In the genomic region with DNA sequence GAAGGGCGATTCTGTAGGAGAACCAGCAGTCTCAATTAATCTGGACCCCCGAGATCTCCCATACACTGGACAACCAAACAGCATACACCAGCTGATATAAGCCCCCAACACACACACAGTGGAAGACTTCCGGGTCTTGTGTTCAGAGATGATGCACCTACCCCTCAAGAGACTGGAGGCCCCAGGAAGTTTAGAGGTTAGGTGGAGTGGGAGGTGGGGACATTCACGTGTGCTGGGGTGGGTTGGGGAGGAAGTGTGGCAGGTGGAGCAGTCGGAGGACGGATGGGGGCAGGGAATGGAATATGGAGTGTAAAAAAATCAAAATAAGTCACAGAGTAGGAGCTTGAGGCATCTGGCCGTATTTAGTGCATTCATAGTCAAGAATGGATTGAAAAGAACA, we compare ENCODE assay signal across 24 mouse cellular contexts. TPM values are rescaled to one million over a fixed set of nuclear protein-coding genes. Genes with fewer than 3 reads are reported as not detected.
A peak's percentile ranks its signal among the peaks of the same experiment; 100 is the strongest.
DNase-seq lines count a peak whose midpoint lies in the region; ATAC-seq and TF ChIP-seq lines count a peak whose summit lies in the region.
"Had no signal": no experiment of that assay in that cellular context is flagged by ENCODE, and none has a peak within 500 bp of the region (broad histone marks: within the 10 kb centered on the region; RNA-seq: fewer than 3 reads in every experiment).

No protein-coding gene starts in this region.

- H3K4me1 ChIP-seq in intestine, postnatal 0 days (replicated peaks; ENCODE audit: control insufficient read depth, insufficient read depth, low read length) = no peaks in the 10 kb centered on the region
- H3K4me1 ChIP-seq: embryonic facial prominence, embryonic 15.5 days; hindbrain, embryonic 12.5 days had no signal

- no peak overlapping the region for H3K4me3 ChIP-seq in intestine, postnatal 0 days (ENCODE audit: low read depth, low read length)
- H3K4me3 ChIP-seq: embryonic facial prominence, embryonic 15.5 days; erythroblast, embryonic 14.5 days; forebrain, embryonic 10.5 days; gastrocnemius, adult 2 months; heart, embryonic 13.5 days; hindbrain, embryonic 12.5 days had no signal

- no peak overlapping the region for H3K4me2 ChIP-seq in intestine, postnatal 0 days (replicated peaks; ENCODE audit: low read depth)
- H3K4me2 ChIP-seq: embryonic facial prominence, embryonic 15.5 days; heart, embryonic 13.5 days; hindbrain, embryonic 12.5 days had no signal

- DNase-seq in thymus, postnatal 10 days (ENCODE audit: low spot score in 2 of 2) = peak; percentile 34 to 35
- DNase-seq in thymus, postnatal 4 days = peak; percentile 54
- no peak for DNase-seq in retina, postnatal 1 day
- DNase-seq in adrenal gland, adult 2 months = no peak
- DNase-seq: adrenal gland, adult 8-10 months; cerebellum, adult 11 months; cerebellum, adult 8-10 months; cerebellum, postnatal 14 days; embryo, embryonic 11 days; gastrocnemius, adult 2 months; gastrocnemius, postnatal 25 days; heart, postnatal 36 days had no signal

- H3K36me3 ChIP-seq in intestine, postnatal 0 days (ENCODE audit: control insufficient read depth, insufficient read depth) = no peaks in the 10 kb centered on the region
- H3K36me3 ChIP-seq: embryonic facial prominence, embryonic 15.5 days; forebrain, embryonic 10.5 days; heart, embryonic 13.5 days; hindbrain, embryonic 12.5 days had no signal

- no peak for TF ChIP-seq CTCF in intestine, postnatal 0 days (IDR thresholded peaks at IDR 0.05; ENCODE audit: low read depth)

- no peaks in the 10 kb centered on the region for H3K27me3 ChIP-seq in intestine, postnatal 0 days (replicated peaks; ENCODE audit: control insufficient read depth, insufficient read depth, low read length)
- H3K27me3 ChIP-seq: CH12.LX; embryonic facial prominence, embryonic 15.5 days; heart, embryonic 13.5 days; hindbrain, embryonic 12.5 days; Patski had no signal

- H3K27ac ChIP-seq in intestine, postnatal 0 days (ENCODE audit: low read depth, low read length) = no peak overlapping the region
- H3K27ac ChIP-seq: embryonic facial prominence, embryonic 15.5 days; forebrain, embryonic 10.5 days; gastrocnemius, adult 2 months; heart, embryonic 13.5 days; hindbrain, embryonic 12.5 days had no signal

- no peaks in the 10 kb centered on the region for H3K9me3 ChIP-seq in intestine, postnatal 0 days (ENCODE audit: control insufficient read depth)
- H3K9me3 ChIP-seq: embryonic facial prominence, embryonic 15.5 days; forebrain, embryonic 10.5 days; heart, embryonic 13.5 days had no signal

- peak; percentile 81 for ATAC-seq in CD4-positive, CD25-positive, alpha-beta regulatory T cell, adult 4 months
- peak; percentile 56 for ATAC-seq in inflammation-experienced regulatory T-cells, adult 6 months
- no peak for ATAC-seq in intestine, postnatal 0 days
- ATAC-seq: forebrain, embryonic 14.5 days; hindbrain, embryonic 16.5 days; Patski had no signal

- no peak overlapping the region for H3K9ac ChIP-seq in intestine, postnatal 0 days (ENCODE audit: low read depth, low read length)
- H3K9ac ChIP-seq: embryonic facial prominence, embryonic 15.5 days; heart, embryonic 13.5 days; hindbrain, embryonic 12.5 days had no signal

- 88% methylated on average over 7 of the region's 7 CpGs for WGBS in intestine, postnatal 0 days

RNA-seq across cellular contexts. Expression of a gene that starts 7.3 kb away (rescaled TPM):
- polyA plus RNA-seq in CD4-positive, CD25-positive, alpha-beta regulatory T cell, adult 4 months (2017; shearing (Covaris generic)) = 10 to 100 TPM; 63.1 to 70.1 TPM
- polyA plus RNA-seq in inflammation-experienced regulatory T-cells, adult 6 months (2017; shearing (Covaris generic)) = 10 to 100 TPM; 41.3 to 66.3 (median 64.8) TPM
- 7.9 and 11.3 TPM in 2 replicates for polyA plus RNA-seq in intestine, postnatal 0 days (2015; fragmentation: Nextera tagmentation; extraction: Ambion mirVana)
- 10 to 100 TPM; 12.9 to 13.3 TPM for total RNA-seq in adrenal gland, adult 2 months (2021)
- polyA plus RNA-seq in adrenal gland, adult 2 months (2012; rRNA removed) = 2.7 and 4.0 TPM in 2 replicates
- polyA plus RNA-seq: erythroblast, embryonic 14.5 days had no signal

Comparison
In these comparisons a context has a peak if more than half of its experiments do, and no peak if none do; other contexts are left out.
1. DNase-seq: peak in thymus, postnatal 10 days (2 of 2) and thymus, postnatal 4 days (single experiment); none in retina, postnatal 1 day (single experiment) and adrenal gland, adult 2 months (single experiment).